Mouse (Mus musculus) thymus, postnatal 36 days (tissue): ENCODE data around the gene Cpne8.
"Not testable (repeated sequence)": the region's sequence is repeated elsewhere in the genome, so short reads cannot be mapped to it uniquely, and the experiment has no call there.

Experiments
- DNase-seq, 2 experiments: peaks; one replicate each; pipeline ENCODE4 v3.0.0; 2022; ENCODE audit warnings: mixed read lengths in 2 of 2

Cpne8 gene

DNA sequence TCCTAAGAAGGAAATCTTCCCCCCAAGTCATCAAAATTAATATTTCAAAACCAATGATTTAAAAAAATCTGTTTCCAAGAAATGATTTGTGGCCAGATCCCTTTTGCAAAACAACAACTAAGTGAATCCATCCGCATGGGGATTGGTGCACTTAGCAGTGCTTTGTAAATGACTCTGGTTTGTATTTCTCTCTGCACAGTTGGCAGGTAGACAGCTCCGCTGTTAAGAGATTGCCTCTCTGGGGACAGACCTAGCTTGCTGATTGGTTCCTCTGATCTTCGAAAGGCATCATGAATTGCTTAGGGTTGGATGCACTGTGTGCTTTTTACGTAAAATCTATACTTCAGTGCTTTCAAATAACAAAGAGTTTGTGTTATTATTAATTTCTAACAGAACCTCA is 68.5 kb downstream of the Cpne8 start:
- not testable (repeated sequence) for DNase-seq

- no peak for DNase-seq
Observed at GRCm38 (mm10) chr15:90609836-90610415, 69.3 kb downstream of the Cpne8 start.

DNA sequence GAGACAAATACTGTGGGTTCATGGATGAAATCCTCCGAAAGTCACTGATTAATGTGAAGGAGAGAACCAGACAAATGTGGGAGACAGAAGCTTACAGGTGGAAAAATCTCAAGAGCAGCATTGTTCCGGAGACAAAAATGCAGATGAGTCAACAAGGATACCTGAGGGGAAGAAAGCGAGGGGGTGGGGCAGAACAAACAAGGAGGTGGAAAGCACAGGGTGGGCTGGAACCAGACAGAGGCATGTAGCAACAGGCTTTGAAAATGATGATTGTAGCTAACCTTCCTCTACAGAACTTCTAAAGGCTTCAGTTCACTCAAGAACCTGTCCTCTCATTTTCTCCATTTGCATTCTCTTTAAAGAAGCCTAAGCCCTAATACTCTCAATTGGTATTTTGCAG is 70.9 kb downstream of the Cpne8 start:
- no peak for DNase-seq

DNA sequence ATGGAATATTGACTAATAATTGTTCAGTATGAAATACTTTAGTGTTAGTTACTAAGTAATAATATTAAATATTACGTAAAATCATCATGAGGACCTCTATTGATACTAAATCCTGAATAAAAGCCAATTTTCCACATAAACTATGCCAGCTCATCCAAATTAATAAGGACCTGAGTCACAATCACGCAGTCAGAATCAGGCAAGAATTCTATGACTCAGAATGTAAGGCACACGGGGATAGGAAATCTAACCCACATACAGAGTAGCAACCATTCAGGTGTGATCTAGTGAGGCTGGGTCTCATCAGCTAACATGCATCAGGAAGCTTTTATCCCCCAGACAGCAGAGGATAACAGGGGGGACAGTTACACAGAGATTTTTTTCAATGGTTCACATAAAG is 72.1 kb downstream of the Cpne8 start:
- no peak for DNase-seq

DNA sequence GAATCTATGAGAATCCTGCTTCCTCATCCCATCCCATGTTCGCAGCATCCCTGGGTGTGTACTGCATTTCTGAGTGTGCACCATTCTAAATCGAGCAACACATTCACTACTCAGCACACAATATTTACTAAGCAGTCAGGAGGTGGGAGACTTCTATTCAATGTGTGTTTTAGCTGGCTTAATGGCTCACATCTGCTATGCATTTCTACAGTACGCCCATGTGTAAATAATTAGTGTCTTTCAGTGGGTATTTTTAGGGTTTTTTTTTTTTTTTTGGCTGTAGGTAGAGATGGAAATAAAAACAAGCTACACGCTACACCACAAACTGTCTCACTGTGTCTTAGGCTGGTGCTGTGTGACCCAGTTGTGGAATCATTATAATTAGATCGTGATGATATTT is 75.6 kb downstream of the Cpne8 start:
- DNase-seq: no peak

DNA sequence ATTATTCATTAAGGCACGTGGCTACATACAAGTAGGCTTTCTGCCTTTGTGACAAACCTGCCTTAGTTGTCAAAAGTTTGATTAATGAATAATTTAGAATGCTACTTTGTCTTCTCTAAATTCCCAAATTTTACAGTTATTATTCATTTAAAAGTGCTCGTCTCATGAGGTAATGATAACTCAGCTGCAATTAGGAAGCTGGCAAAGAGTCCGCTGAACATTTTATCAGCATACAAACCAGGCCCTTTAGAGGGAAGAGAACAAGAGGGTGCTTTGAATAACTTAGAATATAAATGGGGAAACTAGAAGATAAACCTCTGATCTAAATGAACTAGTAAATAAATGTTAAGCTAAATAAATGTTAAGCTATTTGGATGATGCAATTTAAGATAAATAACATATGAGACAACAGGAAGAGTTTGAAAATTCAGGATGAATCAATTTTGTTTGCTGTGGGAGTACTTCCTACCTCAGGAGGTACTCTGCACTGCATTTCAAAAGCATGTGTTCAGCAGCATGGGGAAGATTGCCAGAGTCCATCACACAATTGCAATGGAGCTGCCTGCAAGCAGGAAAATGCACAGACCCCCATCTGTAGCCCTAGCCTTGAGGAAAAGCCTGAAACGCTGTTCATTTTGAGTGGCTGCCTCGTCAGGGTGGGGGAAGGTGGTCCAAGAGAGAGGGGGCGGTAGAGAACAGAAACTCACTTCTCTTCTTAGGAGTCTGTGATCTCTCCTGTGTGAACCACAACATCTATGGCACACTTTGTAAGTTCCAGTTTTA is 81.3 kb downstream of the Cpne8 start:
- no peak for DNase-seq

DNA sequence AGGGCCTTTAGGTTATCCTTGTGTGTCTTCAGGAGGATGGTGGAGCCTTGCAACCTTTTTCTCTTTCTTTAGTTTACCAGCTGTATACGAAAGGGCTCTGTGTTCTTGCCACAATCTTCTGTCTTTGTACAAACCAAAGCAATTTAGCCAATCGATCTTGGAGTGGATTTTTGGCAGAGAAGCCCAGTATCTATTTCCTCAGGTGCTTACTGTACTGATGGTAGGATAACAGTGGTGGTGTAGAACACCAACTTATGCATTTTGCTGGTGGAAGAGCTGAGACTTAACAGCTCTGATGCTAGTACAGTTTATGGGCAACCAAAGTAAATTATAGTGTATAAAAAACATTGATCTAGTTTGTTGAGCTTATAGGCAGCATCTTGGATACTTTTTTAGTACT is 83.6 kb downstream of the Cpne8 start:
- no peak for DNase-seq

DNA sequence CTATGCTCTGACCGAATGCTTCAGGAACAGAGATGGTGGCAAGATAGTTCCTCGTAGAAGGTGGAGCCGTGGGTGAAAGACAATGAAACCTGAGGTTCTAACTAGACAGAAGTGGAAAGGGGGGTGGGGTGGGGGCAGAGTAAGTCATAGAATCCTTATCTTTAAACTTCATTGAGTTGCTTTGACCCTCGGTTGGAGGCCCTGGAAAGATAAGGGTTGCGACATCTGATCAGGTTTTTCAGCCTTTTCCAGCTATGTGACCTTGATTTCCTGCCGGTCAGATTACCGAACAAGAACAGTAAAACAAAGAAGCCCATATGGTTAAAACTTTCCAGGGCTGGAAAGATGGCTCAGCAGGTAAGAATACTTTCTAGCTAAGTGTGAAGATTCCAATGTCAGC is 89.6 kb downstream of the Cpne8 start:
- DNase-seq: no peak

GRCm38 (mm10) chr15:90577402-90577801 is 101.8 kb downstream of the Cpne8 start:
- no peak for DNase-seq

GRCm38 (mm10) chr15:90569246-90569645 is 110.0 kb downstream of the Cpne8 start:
- DNase-seq: no peak

- DNase-seq: no peak
Observed at GRCm38 (mm10) chr15:90568050-90568449, 111.2 kb downstream of the Cpne8 start.

GRCm38 (mm10) chr15:90563996-90564395 is 115.2 kb downstream of the Cpne8 start:
- DNase-seq: no peak

DNA sequence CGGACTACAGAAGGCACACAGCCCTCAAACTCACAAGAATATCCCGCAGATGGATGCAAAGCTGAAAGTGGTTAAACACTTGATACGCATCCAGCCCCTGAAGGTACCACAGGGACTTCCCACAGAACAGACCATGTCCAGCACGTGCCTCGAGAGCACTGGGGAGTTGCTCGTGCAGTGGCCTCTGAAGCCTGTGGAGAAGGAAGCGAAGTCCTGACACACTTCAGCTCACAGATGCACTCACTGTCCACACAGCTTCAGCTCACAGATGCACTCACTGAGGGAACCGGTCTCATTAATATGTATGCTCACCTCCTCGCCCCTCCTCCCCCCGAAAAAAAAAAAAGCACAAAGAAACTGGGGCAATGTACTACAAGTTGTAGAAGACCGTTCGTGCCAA is 117.6 kb downstream of the Cpne8 start:
- DNase-seq: no peak

GRCm38 (mm10) chr15:90548589-90548988 is 130.6 kb downstream of the Cpne8 start:
- no peak for DNase-seq

DNA sequence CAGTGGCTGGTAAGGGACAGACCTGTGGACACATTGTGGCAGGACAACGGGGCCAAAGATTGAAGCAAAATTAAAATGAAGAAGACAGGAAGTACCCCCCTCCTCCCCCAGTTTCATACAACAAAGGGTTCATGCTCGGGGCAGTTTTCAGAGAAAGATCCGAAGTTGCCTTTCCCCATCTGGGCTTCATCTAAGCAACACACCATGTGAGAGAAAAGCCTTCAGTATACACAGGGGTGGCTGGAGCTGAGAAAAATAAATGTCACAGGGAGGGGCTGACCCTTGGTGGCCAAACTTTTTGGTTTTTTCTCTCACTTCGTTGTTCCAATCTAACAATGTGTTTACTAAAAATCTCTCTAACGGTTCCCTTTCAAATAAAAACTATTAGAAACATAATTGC is 135.8 kb downstream of the Cpne8 start:
- DNase-seq: no peak

DNA sequence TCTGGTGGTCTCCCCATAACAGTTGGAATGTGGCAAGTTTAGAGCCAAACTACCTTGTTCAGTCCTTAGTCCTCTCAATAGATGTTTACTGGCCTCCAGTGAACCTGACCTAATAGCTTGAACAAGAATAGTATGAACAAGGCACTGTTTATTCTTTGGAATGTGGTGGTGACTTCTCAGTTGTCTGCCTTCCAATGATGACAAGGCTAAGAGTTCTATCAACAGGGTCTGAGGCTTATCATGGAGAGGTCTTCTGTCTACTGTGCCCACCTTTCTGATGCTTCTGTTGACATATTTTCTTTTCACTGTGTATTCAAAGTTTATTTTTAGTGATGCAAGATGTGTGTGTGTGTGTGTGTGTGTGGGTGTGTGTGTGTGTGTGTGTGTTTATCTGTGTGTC is 137.1 kb downstream of the Cpne8 start:
- no peak for DNase-seq

- DNase-seq: no peak
Observed at GRCm38 (mm10) chr15:90536311-90537202, 142.7 kb downstream of the Cpne8 start.

- DNase-seq: no peak
Observed at GRCm38 (mm10) chr15:90535730-90536129, 143.5 kb downstream of the Cpne8 start.

DNA sequence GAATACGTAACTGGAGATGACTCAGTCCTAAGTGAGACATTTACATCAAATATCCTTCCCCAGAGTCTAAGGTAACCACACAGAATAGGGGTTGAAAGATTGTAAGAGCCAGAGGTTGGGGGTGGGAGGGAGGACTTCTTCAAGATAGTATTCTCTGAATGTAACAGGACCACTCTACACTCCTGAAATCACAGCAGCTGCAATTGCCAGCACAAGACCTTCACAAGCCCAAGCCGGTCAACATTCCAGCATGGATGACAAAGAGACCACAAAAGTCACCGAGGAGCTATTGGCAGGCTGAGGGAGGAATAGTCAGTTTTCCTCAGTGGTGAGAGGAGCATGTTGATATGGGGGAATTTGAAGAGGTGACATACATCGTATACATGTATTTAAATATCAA is 166.5 kb downstream of the Cpne8 start:
- no peak for DNase-seq

- no peak for DNase-seq
Observed at GRCm38 (mm10) chr15:90497080-90497479, 182.2 kb downstream of the Cpne8 start.

DNA sequence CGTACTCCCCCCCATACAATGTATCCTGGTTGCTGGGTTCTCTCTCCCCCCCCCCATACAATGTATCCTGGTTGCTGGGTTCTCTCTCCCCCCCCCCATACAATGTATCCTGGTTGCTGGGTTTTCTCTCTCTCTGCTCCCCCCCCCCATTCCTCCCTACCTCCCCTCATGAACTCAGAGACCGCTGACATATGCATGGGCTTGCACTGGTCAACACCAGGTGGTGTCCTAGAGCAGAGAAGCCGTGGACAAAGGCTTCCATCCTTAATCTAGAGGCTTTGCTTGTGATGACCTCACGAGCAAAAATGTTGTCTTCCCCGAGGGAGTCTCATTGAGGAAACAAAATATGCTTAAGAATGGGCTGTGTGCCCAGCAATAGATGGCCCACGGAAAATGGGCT is 187.7 kb downstream of the Cpne8 start:
- no peak for DNase-seq

- no peak for DNase-seq
Observed at GRCm38 (mm10) chr15:90490186-90490585, 189.0 kb downstream of the Cpne8 start.

GRCm38 (mm10) chr15:90470561-90470960 is 208.7 kb downstream of the Cpne8 start:
- DNase-seq: not testable (repeated sequence)

DNA sequence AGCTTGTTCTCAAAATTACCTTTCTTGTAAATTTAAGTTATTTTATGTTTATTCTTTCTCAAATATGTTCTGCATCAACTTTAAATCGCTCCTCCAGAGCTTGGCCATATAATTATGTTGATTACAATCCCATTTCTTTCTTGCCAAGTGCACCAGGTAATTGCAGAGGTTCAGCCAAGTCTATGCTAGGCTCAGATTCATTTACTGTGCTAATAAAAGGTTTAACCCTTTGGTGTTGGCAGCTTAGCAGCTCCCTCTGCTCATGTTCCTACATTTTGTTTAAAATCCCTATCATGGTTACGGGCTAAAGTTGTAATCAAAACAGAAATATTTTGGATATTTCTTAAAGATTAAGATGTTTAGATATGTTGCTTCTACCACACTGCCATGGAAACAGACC is 216.0 kb downstream of the Cpne8 start:
- DNase-seq: no peak
